23 mouse cellular contexts compared by ENCODE assay signal in genomic region chr7:78305029-78305428, GRCm38 (mm10).
"Had no signal": no experiment of that assay in that cellular context is flagged by ENCODE, and none has a peak within 500 bp of the region (broad histone marks: within the 10 kb centered on the region; RNA-seq: fewer than 3 reads in every experiment).

No protein-coding gene starts in this region.

- DNase-seq: kidney, postnatal 10 days; kidney, postnatal 36 days; layer of hippocampus, postnatal 36 days; liver; lung, adult 18-20 months; lung, postnatal 10 days; lung, postnatal 36 days; retina, postnatal 1 day; right cerebral cortex, postnatal 25 days; thymus, adult 18-20 months; thymus, postnatal 36 days had no signal

- H3K27ac ChIP-seq: kidney, embryonic 15.5 days; limb, embryonic 10.5 days; limb, embryonic 13.5 days; liver, embryonic 12.5 days; liver, embryonic 15.5 days; lung, embryonic 15.5 days; midbrain, embryonic 10.5 days; midbrain, embryonic 13.5 days; neural tube, embryonic 13.5 days had no signal

- H3K36me3 ChIP-seq: kidney, embryonic 15.5 days; limb, embryonic 10.5 days; limb, embryonic 13.5 days; liver, embryonic 12.5 days; liver, embryonic 15.5 days; lung, embryonic 15.5 days; midbrain, embryonic 10.5 days had no signal

- ATAC-seq: liver, embryonic 12.5 days; midbrain, embryonic 13.5 days; midbrain, embryonic 16.5 days had no signal

- H3K4me1 ChIP-seq: kidney, embryonic 15.5 days; limb, embryonic 10.5 days; limb, embryonic 13.5 days; liver, embryonic 12.5 days; liver, embryonic 15.5 days; lung, embryonic 15.5 days; megakaryocyte, embryonic 14.5 days; midbrain, embryonic 10.5 days; midbrain, embryonic 13.5 days; neural tube, embryonic 13.5 days had no signal

- H3K4me3 ChIP-seq: kidney, embryonic 15.5 days; limb, embryonic 10.5 days; limb, embryonic 13.5 days; liver, embryonic 12.5 days; liver, embryonic 15.5 days; lung, embryonic 15.5 days; megakaryocyte, embryonic 14.5 days; midbrain, embryonic 10.5 days; midbrain, embryonic 13.5 days; myocyte; neural tube, embryonic 13.5 days had no signal

- H3K9me3 ChIP-seq: limb, embryonic 10.5 days; liver, embryonic 12.5 days; liver, embryonic 15.5 days; lung, embryonic 15.5 days had no signal

- H3K27me3 ChIP-seq: kidney, embryonic 15.5 days; limb, embryonic 13.5 days; liver, embryonic 12.5 days; liver, embryonic 15.5 days; lung, embryonic 15.5 days; megakaryocyte, embryonic 14.5 days; midbrain, embryonic 13.5 days; neural tube, embryonic 13.5 days had no signal

- H3K4me2 ChIP-seq: kidney, embryonic 15.5 days; limb, embryonic 13.5 days; liver, embryonic 12.5 days; liver, embryonic 15.5 days; lung, embryonic 15.5 days; midbrain, embryonic 13.5 days; neural tube, embryonic 13.5 days had no signal

- H3K9ac ChIP-seq: kidney, embryonic 15.5 days; limb, embryonic 13.5 days; liver, embryonic 12.5 days; liver, embryonic 15.5 days; lung, embryonic 15.5 days; midbrain, embryonic 13.5 days; neural tube, embryonic 13.5 days had no signal
